Mouse (Mus musculus) heart, adult 2 months (tissue): Measurements from ENCODE around the gene F7. TPM values are rescaled to one million over a fixed set of nuclear protein-coding genes. Genes with fewer than 3 reads are reported as not detected.

Source experiments
- DNase-seq, 2 experiments: peaks; one replicate each; pipeline ENCODE4 v3.0.0; 2021
- H3K27ac ChIP-seq: fragments of 200-600 bp; 2 replicates; pipeline ENCODE4 v1.8.1; 2022
- H3K27me3 ChIP-seq: fragments of 200-500 bp; 2 replicates; pipeline ENCODE4 v1.6.1; 2012; ENCODE audit warnings: mild to moderate bottlenecking, low read length, inconsistent platforms, mixed read lengths; ENCODE audit not compliant: control insufficient read depth, insufficient read depth
- H3K36me3 ChIP-seq: fragments of 200-500 bp; 2 replicates; pipeline ENCODE4 v1.6.1; 2012; ENCODE audit warnings: low read length, inconsistent platforms; ENCODE audit not compliant: control insufficient read depth, insufficient read depth
- H3K4me1 ChIP-seq: fragments of 200-500 bp; 2 replicates; pipeline ENCODE4 v1.6.1; 2011; ENCODE audit warnings: low read length; ENCODE audit not compliant: control insufficient read depth, insufficient read depth
- H3K4me3 ChIP-seq: fragments of 200-600 bp; 2 replicates; pipeline ENCODE4 v1.8.1; 2022
- H3K79me2 ChIP-seq: fragments of 200-500 bp; replicated peaks from 2 replicates; pipeline ENCODE4 v1.6.1; 2012; ENCODE audit warnings: mild to moderate bottlenecking, inconsistent platforms, low read length, moderate library complexity, mixed read lengths; ENCODE audit not compliant: control insufficient read depth, insufficient read depth
- H3K9ac ChIP-seq: fragments of 200-500 bp; 2 replicates; pipeline ENCODE4 v1.6.1; 2012; ENCODE audit warnings: low read depth, mild to moderate bottlenecking, control low read depth, inconsistent platforms, low read length, mixed read lengths
- CTCF ChIP-seq: fragments of 200-600 bp; IDR thresholded peaks from 2 replicates; pipeline ENCODE4 v1.8.1; 2022; ENCODE audit warnings: antibody characterized with exemption, mild to moderate bottlenecking, moderate library complexity
- EP300 ChIP-seq: fragments of 200-500 bp; IDR thresholded peaks from 2 replicates; pipeline ENCODE4 v1.6.1; 2011; ENCODE audit warnings: low read depth, low read length, control low read depth; ENCODE audit not compliant: insufficient read depth
- POLR2A ChIP-seq: fragments of 200-500 bp; IDR thresholded peaks from 2 replicates; pipeline ENCODE4 v1.6.1; 2011; ENCODE audit warnings: mild to moderate bottlenecking, low read depth, low read length, control low read depth; ENCODE audit not compliant: insufficient read depth
- WGBS: fragments of 180-500 bp; shearing (Covaris S2); methylation state at CpG from one replicate; pipeline ENCODE4 v1.1.7; 2018; 5-methylcytosine and 5-hydroxymethylcytosine counted together
- intact Hi-C: fragments of 180-260 bp; cut with DNase I; formaldehyde crosslinking; loops from one replicate; pipeline ENCODE4 v1.15.1; 2025
- polyA plus RNA-seq: library from polyadenylated mRNA; depleted of rRNA; stranded (reverse); fragments of >200 nt; gene quantifications from 2 replicates; pipeline ENCODE4 v1.2.3, GENCODE M21; 2012; rRNA removed
- total RNA-seq, 2 experiments: library from RNA; stranded (reverse); gene quantifications; 2 replicates each; pipeline ENCODE4 v1.2.3; 2021

Gene F7
- total and polyA plus RNA-seq, 3 experiments, result 0.21 to 0.45 (median 0.21) TPM

DNA sequence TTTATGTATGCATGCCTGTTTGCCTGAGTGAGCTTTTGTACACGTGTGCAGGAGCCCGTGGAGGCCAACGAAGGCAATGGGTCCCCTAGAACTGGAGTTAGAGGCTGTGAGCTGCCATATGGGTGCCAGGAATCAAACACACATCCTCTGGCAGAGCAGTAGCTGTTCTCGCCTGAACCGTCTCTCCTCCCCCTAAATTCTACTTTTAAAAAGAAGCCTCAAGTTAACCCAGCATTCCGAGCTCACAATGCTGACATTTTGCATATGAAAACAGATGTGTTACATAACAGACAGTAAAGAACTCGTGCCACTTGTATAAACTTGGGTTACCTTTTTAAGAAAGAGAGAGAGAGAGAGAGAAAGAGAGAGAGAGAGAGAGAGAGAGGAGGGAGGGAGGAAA lies 51.7 kb downstream of the F7 start:
- Histone ChIP-seq H3K36me3 (no peaks in the 10 kb centered on the region), H3K27ac (no peak overlapping the region), H3K4me1 (no peaks in the 10 kb centered on the region), H3K27me3 (no peaks in the 10 kb centered on the region), H3K9ac (no peak overlapping the region), H3K79me2 (no peaks in the 10 kb centered on the region), H3K4me3 (no peak overlapping the region)
- DNase-seq, result no peak
- 91% methylated on average over 7 of the region's 7 CpGs for WGBS
- TF ChIP-seq EP300 (no peak), POLR2A (no peak), CTCF (no peak)
- intact Hi-C loops, result no loop called here

Other genes starting within 250 kb of the F7 start
- 100 to 1,000 TPM in 1 of 2 experiments, 10 to 100 TPM in 1; 58.4 to 104 TPM for gene Mcf2l, start 152.2 kb upstream of the F7 start, total RNA-seq
- 30.3 and 40.2 TPM in 2 replicates for gene Mcf2l, start 152.2 kb upstream of the F7 start, polyA plus RNA-seq
- under 1 TPM; 0.60 to 0.96 TPM for gene F10, start 11.3 kb downstream of the F7 start, total RNA-seq
- 0.33 and 0.47 TPM in 2 replicates for gene F10, start 11.3 kb downstream of the F7 start, polyA plus RNA-seq
- not detected for gene Proz, start 34.9 kb downstream of the F7 start, total RNA-seq
- 0.20 TPM in 1 of 2 replicates, not detected in the other for gene Proz, start 34.9 kb downstream of the F7 start, polyA plus RNA-seq
- 10 to 100 TPM in 1 of 2 experiments, 1 to 10 TPM in 1; 8.2 to 10.3 TPM for gene Pcid2, start 79.4 kb downstream of the F7 start, total RNA-seq
- gene Pcid2, start 79.4 kb downstream of the F7 start, polyA plus RNA-seq, result 12.9 and 14.4 TPM in 2 replicates
- 10 to 100 TPM; 68.5 to 76.0 TPM for gene Cul4a, start 79.6 kb downstream of the F7 start, total RNA-seq
- 35.0 and 71.0 TPM in 2 replicates for gene Cul4a, start 79.6 kb downstream of the F7 start, polyA plus RNA-seq
- gene Lamp1, start 133.1 kb downstream of the F7 start, total RNA-seq, result 100 to 1,000 TPM; 406 to 437 TPM
- 462 and 645 TPM in 2 replicates for gene Lamp1, start 133.1 kb downstream of the F7 start, polyA plus RNA-seq
- 1 to 10 TPM; 3.9 to 5.1 TPM for gene Grtp1, start 174.6 kb downstream of the F7 start, total RNA-seq
- gene Grtp1, start 174.6 kb downstream of the F7 start, polyA plus RNA-seq, result 3.8 and 5.6 TPM in 2 replicates
- 100 to 1,000 TPM; 587 to 599 TPM for gene Adprhl1, start 228.1 kb downstream of the F7 start, total RNA-seq
- gene Adprhl1, start 228.1 kb downstream of the F7 start, polyA plus RNA-seq, result 371 and 464 TPM in 2 replicates